Mouse (Mus musculus): ENCODE data around the gene Agbl2. TPM values are rescaled to one million over a fixed set of nuclear protein-coding genes. Genes with fewer than 3 reads are reported as not detected.

The Agbl2 gene
- total and polyA plus RNA-seq, 2 experiments = 0.05 TPM; not detected in 1

GRCm38 (mm10) chr2:90846597-90846954, 64.0 kb downstream of the Agbl2 start:
- no peaks in the 10 kb centered on the region for H3K27me3 ChIP-seq (ENCODE audit: control insufficient read depth, insufficient read depth, low read length)
- no peak for DNase-seq (ENCODE audit: extremely low read depth, low read depth, low spot score)
- H3K27ac ChIP-seq (replicated peaks; ENCODE audit: insufficient read depth, low read depth, low read length) = peak overlapping the region; percentile 92
- H3K4me1 ChIP-seq (ENCODE audit: control insufficient read depth, insufficient read depth, low read length) = peaks cover 15% of the 10 kb centered on the region
- peak overlapping the region; percentile 66 for H3K9ac ChIP-seq (ENCODE audit: low read depth, low read length)
- 1% methylated on average over 8 of the region's 8 CpGs for WGBS
- peaks cover 21% of the 10 kb centered on the region for H3K36me3 ChIP-seq (ENCODE audit: control insufficient read depth, insufficient read depth, low read length)
- TF ChIP-seq CTCF (IDR thresholded peaks at IDR 0.05; ENCODE audit: low read depth, low read length) = no peak
- TF ChIP-seq POLR2A (IDR thresholded peaks at IDR 0.05; ENCODE audit: extremely low read depth, insufficient read depth, low read length) = no peak
- peaks cover 3% of the 10 kb centered on the region; the same call in 1 of the 2 replicates for H3K79me2 ChIP-seq (ENCODE audit: control insufficient read depth, insufficient read depth, low read length)
- H3K4me3 ChIP-seq (ENCODE audit: insufficient read depth, low read depth, low read length) = peak overlapping the region; percentile 11

DNA sequence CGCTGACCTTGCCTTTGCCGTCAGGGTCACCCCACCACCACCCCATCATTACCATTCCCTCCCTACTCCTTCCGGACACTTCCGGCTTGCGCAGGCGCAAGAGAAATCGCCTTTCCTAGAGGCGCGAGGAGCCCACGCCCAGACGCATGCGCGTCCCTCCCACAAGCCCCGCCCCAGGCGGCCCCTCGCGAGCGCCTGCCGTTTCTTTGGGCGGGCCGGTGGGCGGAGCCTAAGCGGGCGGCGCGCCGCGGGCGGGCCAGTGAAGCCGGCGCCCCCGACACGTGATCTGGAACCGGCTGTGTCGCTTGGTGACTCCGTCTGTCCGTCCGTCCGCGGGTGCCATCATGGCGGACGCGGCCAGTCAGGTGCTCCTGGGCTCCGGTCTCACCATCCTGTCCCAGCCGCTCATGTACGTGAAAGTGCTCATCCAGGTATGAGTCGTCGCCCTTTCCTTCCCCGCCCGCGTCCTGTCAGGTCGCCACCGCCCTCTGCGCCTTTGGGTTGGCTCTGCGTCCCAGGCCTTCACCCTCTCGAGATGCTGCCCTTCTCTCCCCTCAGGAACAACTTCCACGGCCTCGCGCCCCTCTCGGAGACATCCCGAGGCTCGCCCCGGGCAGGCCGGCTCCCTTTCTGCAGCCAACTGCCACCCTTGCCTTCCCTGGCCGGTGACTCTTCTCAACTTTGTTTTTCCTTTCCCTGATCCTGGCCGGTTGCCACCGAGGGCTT, 64.6 kb downstream of the Agbl2 start, which contains the start of gene Mtch2:
TSS of gene Mtch2 (plus strand) at position 201 of the 726 bp plus-strand sequence.
- peaks cover 15% of the 10 kb centered on the region for H3K4me1 ChIP-seq (ENCODE audit: control insufficient read depth, insufficient read depth, low read length)
- TF ChIP-seq CTCF (IDR thresholded peaks at IDR 0.05; ENCODE audit: low read depth, low read length) (no peak), POLR2A (IDR thresholded peaks at IDR 0.05; ENCODE audit: extremely low read depth, insufficient read depth, low read length) (peak; percentile 93)
- H3K27ac ChIP-seq (replicated peaks; ENCODE audit: insufficient read depth, low read depth, low read length) = peak within 1 kb of the TSS; percentile 93
- peaks cover 3% of the 10 kb centered on the region; the same call in 1 of the 2 replicates for H3K79me2 ChIP-seq (ENCODE audit: control insufficient read depth, insufficient read depth, low read length)
- peak; percentile 87 for DNase-seq (ENCODE audit: extremely low read depth, low read depth, low spot score)
- peak within 1 kb of the TSS; percentile 95 for H3K9ac ChIP-seq (ENCODE audit: low read depth, low read length)
- no peaks in the 10 kb centered on the region for H3K27me3 ChIP-seq (ENCODE audit: control insufficient read depth, insufficient read depth, low read length)
- whole genome bisulfite sequencing = under 1% methylated on average over 66 of the region's 67 CpGs
- H3K36me3 ChIP-seq (ENCODE audit: control insufficient read depth, insufficient read depth, low read length) = peaks cover 25% of the 10 kb centered on the region
- peak within 1 kb of the TSS; percentile 89 for H3K4me3 ChIP-seq (ENCODE audit: insufficient read depth, low read depth, low read length)

GRCm38 (mm10) chr2:90847681-90848050, 65.1 kb downstream of the Agbl2 start:
- peak overlapping the region; percentile 89 for H3K4me3 ChIP-seq (ENCODE audit: insufficient read depth, low read depth, low read length)
- peak; percentile 27 for DNase-seq (ENCODE audit: extremely low read depth, low read depth, low spot score)
- WGBS = 1% methylated on average over 13 of the region's 13 CpGs
- peaks cover 3% of the 10 kb centered on the region; the same call in 1 of the 2 replicates for H3K79me2 ChIP-seq (ENCODE audit: control insufficient read depth, insufficient read depth, low read length)
- peaks cover 30% of the 10 kb centered on the region for H3K36me3 ChIP-seq (ENCODE audit: control insufficient read depth, insufficient read depth, low read length)
- no peaks in the 10 kb centered on the region for H3K27me3 ChIP-seq (ENCODE audit: control insufficient read depth, insufficient read depth, low read length)
- H3K4me1 ChIP-seq (ENCODE audit: control insufficient read depth, insufficient read depth, low read length) = peaks cover 15% of the 10 kb centered on the region
- H3K27ac ChIP-seq (replicated peaks; ENCODE audit: insufficient read depth, low read depth, low read length) = peak overlapping the region; percentile 93
- H3K9ac ChIP-seq (ENCODE audit: low read depth, low read length) = peak overlapping the region; percentile 95
- TF ChIP-seq POLR2A (IDR thresholded peaks at IDR 0.05; ENCODE audit: extremely low read depth, insufficient read depth, low read length) = no peak
- TF ChIP-seq CTCF (IDR thresholded peaks at IDR 0.05; ENCODE audit: low read depth, low read length) = no peak

- WGBS = 29% methylated on average over 5 of the region's 5 CpGs
- TF ChIP-seq POLR2A (IDR thresholded peaks at IDR 0.05; ENCODE audit: extremely low read depth, insufficient read depth, low read length) (no peak), CTCF (IDR thresholded peaks at IDR 0.05; ENCODE audit: low read depth, low read length) (no peak)
- peak; percentile 94 for DNase-seq (ENCODE audit: extremely low read depth, low read depth, low spot score)
- no peaks in the 10 kb centered on the region for H3K27me3 ChIP-seq (ENCODE audit: control insufficient read depth, insufficient read depth, low read length)
- H3K4me3 ChIP-seq (ENCODE audit: insufficient read depth, low read depth, low read length) = peak overlapping the region; percentile 89; the same call in 1 of the 2 replicates
- peaks cover 36% of the 10 kb centered on the region for H3K36me3 ChIP-seq (ENCODE audit: control insufficient read depth, insufficient read depth, low read length)
- H3K9ac ChIP-seq (ENCODE audit: low read depth, low read length) = no peak overlapping the region
- H3K4me1 ChIP-seq (ENCODE audit: control insufficient read depth, insufficient read depth, low read length) = peaks cover 15% of the 10 kb centered on the region
- peaks cover 3% of the 10 kb centered on the region; the same call in 1 of the 2 replicates for H3K79me2 ChIP-seq (ENCODE audit: control insufficient read depth, insufficient read depth, low read length)
- no peak overlapping the region for H3K27ac ChIP-seq (replicated peaks; ENCODE audit: insufficient read depth, low read depth, low read length)
These were observed 65.8 kb downstream of the Agbl2 start for GRCm38 (mm10) chr2:90848331-90848730.

- H3K27me3 ChIP-seq (ENCODE audit: control insufficient read depth, insufficient read depth, low read length) = no peaks in the 10 kb centered on the region
These were observed 67.9 kb downstream of the Agbl2 start for GRCm38 (mm10) chr2:90850401-90850800.

DNA sequence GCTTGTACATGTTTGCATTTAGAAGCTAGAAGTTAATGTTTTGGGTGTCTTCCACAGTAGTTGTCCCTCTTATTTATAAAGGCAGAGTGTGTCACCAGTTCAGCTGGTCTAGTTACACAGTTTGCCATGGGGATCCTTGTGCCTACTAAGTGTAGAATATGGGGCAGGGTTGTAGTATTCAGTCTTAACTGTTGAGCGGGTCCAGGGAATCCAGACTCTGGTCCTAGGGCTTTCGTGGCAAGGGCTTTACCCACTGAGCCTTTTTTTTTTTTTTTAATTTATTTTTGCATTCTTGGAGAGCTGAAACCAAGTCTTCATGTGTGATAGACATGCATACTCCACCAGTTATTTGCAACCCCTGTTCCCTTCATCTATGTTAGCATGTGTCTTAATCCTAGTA, 79.0 kb downstream of the Agbl2 start:
- Histone ChIP-seq H3K4me1 (ENCODE audit: control insufficient read depth, insufficient read depth, low read length) (no peaks in the 10 kb centered on the region), H3K36me3 (ENCODE audit: control insufficient read depth, insufficient read depth, low read length) (peaks cover 73% of the 10 kb centered on the region), H3K27ac (replicated peaks; ENCODE audit: insufficient read depth, low read depth, low read length) (no peak overlapping the region), H3K27me3 (ENCODE audit: control insufficient read depth, insufficient read depth, low read length) (no peaks in the 10 kb centered on the region), H3K79me2 (ENCODE audit: control insufficient read depth, insufficient read depth, low read length) (no peaks in the 10 kb centered on the region; the same call in 1 of the 2 replicates), H3K9ac (ENCODE audit: low read depth, low read length) (no peak overlapping the region), H3K4me3 (ENCODE audit: insufficient read depth, low read depth, low read length) (no peak overlapping the region)
- TF ChIP-seq POLR2A (IDR thresholded peaks at IDR 0.05; ENCODE audit: extremely low read depth, insufficient read depth, low read length) = no peak
- no peak for TF ChIP-seq CTCF (IDR thresholded peaks at IDR 0.05; ENCODE audit: low read depth, low read length)
- no peak for DNase-seq (ENCODE audit: extremely low read depth, low read depth, low spot score)
- 98% methylated on average over 2 of the region's 2 CpGs for WGBS

More at GRCm38 (mm10) chr2:90850401-90850800, 67.9 kb downstream of the Agbl2 start:
- Histone ChIP-seq H3K9ac (ENCODE audit: low read depth, low read length) (no peak overlapping the region), H3K79me2 (ENCODE audit: control insufficient read depth, insufficient read depth, low read length) (peaks cover 3% of the 10 kb centered on the region; the same call in 1 of the 2 replicates), H3K4me1 (ENCODE audit: control insufficient read depth, insufficient read depth, low read length) (peaks cover 13% of the 10 kb centered on the region), H3K36me3 (ENCODE audit: control insufficient read depth, insufficient read depth, low read length) (peaks cover 51% of the 10 kb centered on the region), H3K27ac (replicated peaks; ENCODE audit: insufficient read depth, low read depth, low read length) (no peak overlapping the region), H3K4me3 (ENCODE audit: insufficient read depth, low read depth, low read length) (no peak overlapping the region)
- no peak for DNase-seq (ENCODE audit: extremely low read depth, low read depth, low spot score)
- TF ChIP-seq CTCF (IDR thresholded peaks at IDR 0.05; ENCODE audit: low read depth, low read length) (no peak), POLR2A (IDR thresholded peaks at IDR 0.05; ENCODE audit: extremely low read depth, insufficient read depth, low read length) (no peak)
- 98% methylated on average over 1 of the region's 1 CpGs for WGBS
